Mouse (Mus musculus) cerebellum, adult 11 months (tissue): Measurements from ENCODE around the gene Nfkbib.

Experiments
- DNase-seq: peaks from one replicate; pipeline ENCODE4 v3.0.0; 2022

Gene Nfkbib

DNA sequence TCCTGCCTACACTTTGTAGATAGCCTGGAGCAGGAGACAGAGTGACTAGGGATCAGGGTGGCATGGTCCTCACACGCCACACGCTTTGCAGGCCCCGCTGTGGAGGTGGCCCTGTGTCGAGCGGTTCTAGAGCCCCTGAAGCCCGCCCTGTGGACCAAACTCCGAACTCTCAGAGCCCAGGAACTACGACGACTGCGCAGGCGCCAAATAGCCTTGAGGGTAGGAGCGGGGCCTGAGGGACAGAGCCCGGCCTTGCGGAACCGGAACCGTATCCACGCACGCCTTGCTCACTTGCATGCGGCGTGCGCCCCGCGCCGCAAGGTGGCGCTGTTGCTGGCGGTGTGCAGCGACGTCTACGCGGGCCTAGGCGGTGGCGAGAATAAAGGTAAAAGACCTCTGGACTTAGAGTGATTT, 29.3 kb upstream of the Nfkbib start:
- DNase-seq = peak; percentile 86

DNA sequence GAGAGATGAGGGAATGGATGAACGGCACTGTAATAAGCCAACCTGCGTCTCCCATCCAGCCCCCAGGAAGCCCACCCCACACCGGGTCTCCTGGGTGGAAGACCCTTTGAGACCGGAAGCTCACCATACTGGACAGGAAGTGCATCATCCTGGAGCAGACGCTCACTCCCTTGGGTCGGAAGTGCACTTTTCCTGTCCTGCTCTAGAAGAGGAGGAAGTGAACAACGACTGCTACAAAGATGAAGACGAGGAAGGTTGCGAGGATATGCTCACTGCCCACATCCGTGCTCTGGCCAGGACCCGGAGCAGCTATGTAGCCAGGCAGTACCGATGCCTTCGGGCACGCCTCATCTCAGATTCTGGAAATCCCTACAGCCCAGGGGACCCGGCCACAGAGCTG, 28.5 kb upstream of the Nfkbib start:
- no peak for DNase-seq

DNA sequence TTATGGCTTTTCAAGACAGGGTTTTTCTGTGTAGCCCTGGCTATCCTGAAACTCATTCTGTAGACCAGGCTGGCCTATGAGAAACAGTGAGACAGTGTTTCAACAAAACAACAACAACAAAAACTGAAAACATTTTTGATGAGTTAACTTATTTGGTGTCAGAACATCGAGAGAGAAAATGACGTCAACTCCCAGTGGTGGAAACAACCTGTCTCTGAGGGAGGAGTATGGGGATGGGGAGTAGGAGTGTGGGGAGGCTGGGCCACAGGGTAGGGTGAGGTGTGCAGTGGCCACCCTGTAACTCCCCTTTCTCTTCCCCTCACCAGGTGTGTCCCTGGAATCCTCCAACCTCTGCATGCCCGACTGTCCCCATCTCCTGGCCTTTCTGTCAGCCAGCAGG, 27.2 kb upstream of the Nfkbib start:
- no peak for DNase-seq

DNA sequence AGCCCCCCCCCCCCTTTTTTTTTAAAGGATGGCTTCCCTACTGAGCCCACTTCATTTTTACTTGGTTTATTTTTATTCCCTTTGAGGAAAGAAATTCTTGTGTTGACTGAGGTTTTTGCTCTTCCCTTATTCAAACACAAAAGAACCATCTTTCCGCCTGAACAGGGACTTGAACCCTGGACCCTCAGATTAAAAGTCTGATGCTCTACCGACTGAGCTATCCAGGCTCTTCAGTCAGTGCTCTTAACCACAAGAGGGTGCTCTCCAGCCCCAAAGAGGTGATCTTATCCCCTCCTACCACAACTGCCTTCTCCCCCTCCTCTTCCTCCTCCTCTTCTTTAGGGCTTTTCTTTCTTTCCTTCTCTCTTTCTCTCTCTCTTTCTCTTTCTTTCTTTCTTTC, 26.5 kb upstream of the Nfkbib start:
- no peak for DNase-seq

DNA sequence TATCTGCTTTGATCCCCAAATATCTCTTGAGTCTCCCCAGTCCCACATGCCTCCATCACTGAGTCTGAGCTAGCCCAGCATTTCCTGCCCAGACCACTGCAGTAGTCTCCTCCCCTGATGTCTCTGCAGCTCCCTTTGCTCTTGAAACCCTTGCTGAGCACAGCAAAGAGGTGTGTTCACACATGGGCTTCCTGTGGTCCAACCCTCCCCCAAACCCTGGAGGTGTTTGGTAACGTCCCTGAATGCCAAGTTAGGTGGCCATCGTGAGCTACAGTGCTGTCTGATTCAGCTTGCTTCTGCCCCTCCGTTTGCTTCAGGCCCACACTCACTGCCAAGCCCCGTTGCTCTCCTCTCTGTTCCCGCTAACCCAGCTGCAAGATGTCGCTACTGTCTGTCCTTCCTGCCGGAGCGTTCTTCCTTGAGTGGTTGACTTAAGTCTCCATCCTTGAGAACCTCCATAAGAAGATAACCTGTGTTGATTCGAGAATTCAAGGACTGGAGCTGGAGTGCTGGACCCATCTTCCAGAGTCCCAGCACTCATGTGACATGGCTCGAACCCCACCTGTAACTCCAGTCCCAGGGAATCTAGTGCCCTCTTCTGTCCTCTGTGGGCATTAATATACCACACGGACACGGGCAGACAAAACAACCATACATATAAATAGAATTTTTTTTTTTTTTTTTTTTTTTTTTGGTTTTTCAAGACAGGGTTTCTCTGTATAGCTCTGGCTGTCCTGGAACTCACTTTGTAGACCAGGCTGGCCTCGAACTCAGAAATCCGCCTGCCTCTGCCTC, 25.3 kb upstream of the Nfkbib start:
- DNase-seq = no peak

DNA sequence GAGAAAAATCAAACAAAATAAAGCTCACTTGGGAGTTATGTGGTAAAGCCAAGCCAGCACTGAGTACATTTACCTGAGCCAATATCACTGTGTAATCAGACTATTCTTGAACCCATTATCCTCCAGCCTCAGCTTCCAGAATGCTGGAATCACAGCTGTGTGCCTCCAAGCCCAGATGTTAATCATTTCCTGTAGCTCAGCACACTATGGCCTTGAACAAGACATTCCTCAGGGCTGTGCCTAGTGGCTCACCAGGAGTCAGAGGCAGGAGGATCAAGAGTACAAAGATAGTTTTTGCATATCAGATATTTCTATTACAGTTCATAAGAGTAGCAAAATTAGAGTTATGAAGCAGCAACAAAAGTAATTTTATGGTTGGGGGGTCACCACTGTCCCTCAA, 24.4 kb upstream of the Nfkbib start:
- no peak for DNase-seq

DNA sequence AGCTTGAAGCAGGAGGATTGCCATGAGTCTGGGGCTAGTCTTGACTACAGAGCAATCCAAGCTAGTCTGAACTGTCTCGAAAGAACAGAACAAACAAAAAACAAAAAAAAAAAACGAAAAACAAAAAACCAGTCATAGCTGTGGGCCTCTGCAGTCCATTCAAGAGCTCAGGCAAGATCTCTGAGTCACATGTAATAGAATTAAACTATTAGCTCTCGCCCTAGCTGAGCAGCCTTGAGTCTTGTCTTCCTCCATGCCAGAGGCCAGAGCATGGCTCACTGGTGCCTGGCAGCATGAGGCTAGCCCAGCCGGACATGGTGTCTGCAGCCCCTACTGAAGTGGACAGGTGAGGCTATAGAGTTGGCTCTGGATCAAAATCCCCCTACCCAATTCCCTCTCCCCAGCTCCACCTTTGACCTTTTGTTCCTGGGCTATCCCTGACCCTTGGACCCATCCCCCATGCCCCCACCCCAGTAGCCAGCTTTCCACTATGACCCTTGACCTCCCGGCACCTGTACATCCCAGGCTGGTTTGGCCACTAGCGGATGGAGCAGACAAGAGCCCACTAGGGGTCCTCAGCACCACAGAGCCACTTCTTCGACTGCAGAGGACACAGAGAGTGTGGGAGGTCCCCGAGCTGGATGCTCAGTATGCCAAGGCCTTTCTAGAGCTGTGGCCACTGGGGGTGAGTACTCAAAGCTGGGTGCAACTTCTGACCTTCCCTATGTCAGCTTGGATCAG, 22.9 kb upstream of the Nfkbib start:
- DNase-seq = no peak

DNA sequence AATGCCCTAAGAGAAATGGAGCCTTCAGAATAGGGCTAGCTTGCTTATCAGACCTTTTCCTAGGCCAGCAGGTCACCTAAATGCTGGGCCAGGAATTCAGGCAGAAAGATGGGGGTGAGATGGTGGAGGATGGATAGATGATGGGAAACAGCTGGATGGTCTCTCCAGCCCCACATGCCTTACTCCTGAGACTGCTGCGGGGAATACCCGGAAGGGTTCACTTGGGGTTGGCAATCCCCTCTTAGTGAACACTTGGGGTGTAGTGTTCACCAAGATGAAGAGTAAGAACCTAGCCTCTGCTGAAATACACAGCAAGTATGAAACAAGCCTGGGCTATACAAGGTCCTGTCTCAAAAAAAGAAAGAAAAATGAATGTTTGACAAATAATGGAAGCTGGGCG, 21.9 kb upstream of the Nfkbib start:
- DNase-seq = no peak

DNA sequence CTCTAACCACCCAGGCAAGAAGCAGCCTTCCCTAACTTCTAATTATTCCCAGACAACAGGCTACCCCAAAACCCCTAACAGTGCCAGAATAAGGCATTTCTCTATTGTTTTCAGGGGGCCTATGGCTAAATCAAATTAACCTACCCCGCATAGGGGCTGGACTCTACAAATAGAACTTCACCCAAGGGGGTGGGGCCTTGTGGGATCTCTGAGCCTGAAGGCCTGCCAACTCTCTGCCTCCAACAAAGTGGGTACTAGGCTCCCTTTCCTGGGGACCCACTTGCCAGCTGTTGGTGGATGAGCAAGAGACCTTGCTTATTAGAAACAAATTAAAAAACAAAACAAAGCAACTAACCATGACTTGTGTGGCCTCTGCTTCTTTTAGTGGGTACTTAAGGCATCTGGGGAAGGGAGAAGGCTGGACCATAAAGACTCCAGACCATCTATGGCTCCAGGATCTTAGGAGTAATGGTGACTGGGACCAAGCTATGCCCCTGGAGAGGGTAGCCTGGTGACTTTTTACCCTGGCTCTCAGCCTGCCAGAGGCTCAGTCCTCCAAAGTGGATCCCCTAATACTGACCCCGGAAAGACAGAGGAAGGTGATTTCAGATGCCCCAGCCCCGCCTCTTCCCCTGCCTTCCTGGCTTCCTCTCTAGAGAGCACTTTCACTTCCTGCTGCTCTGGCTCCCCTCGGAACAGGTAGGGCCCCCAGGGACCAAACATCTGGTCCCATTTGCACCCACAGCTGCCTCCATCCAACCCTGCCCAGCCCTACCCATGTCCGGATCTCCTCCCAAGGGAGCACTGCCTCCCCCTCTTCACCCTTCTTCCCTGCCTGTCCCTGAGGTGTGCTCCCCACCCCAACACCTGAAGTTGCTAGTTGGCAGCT, 21.2 kb upstream of the Nfkbib start, which contains the start of gene Rinl:
Rinl (plus strand) TSS at position 663 of the 889 bp plus-strand sequence.
- DNase-seq = no peak

DNA sequence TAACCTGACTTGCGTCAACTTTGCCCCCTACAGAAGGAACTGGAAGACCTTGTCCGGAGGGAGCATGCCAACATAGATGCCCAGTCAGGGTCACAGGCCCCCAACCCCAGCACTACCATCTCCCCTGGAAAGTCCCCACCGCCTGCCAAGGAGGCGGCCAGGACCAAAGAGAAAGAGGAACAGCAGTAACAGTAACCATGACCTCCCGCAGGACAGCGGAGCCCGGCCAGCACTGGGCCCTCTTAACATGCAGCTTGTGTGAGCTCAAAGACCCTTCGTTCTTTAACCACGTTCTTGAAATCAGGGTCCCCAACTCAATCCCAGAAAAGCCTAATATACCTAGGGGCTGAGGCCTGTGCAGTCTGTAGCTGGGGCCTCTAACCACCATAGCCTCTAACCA, 20.6 kb upstream of the Nfkbib start:
- no peak for DNase-seq

DNA sequence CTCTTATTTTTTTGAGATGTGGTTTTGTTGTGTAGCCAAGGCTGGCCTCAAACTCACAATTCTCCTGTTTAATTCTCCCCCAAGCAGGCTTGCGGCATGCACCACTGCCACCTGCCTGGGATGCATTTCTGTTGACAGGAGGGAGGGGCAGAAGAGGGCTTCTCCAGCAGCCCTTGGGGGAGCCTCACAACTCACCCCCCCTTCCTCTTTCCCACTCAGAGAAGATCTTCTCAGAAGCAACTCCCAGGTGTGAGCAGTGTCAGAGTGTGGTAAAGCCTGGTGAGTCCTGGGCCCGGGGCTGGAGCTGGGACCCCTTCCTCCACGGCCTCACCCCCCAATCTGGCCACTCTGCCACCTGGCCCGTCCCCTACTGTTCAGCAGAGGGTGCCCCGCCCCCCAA, 17.8 kb upstream of the Nfkbib start:
- no peak for DNase-seq

DNA sequence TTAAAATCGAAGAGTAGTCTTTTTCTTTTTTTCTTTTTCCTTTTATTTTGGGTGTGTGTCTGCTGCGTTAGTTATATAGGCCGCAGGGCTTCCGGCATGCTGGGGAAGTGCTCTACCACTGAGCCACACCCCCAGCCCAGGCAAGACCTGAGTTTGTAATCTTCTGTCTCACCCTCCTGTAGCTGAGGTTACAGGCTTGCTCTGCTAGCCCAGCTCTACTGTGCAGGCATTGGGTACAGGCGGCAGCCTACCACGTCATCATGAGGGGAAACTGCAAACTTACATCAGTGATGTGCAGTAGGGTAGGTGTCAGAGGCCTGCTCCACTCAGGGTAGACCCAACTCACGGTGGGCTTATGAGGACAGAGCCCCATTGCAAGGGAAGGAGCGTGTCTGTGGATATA, 13.9 kb upstream of the Nfkbib start:
- DNase-seq = no peak

DNA sequence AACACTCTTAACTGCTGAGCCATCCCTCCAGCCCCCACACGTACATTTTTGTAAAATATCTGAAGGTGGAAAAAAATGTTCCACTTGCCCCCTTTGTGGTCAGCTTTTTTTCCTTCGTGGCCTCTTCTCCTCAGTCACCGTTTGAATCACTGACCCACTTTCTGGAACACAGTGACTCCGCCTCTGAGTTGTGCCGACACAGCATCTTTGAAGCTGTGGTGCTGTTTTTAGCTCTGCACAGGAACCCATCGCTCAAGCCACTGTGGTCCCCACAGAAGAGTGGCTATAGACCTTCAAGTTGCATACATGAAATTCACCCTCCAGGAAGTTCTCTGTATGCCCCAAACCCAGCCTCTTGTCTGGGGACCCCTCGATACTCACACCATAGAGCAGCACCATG, 13.5 kb upstream of the Nfkbib start:
- DNase-seq = no peak

DNA sequence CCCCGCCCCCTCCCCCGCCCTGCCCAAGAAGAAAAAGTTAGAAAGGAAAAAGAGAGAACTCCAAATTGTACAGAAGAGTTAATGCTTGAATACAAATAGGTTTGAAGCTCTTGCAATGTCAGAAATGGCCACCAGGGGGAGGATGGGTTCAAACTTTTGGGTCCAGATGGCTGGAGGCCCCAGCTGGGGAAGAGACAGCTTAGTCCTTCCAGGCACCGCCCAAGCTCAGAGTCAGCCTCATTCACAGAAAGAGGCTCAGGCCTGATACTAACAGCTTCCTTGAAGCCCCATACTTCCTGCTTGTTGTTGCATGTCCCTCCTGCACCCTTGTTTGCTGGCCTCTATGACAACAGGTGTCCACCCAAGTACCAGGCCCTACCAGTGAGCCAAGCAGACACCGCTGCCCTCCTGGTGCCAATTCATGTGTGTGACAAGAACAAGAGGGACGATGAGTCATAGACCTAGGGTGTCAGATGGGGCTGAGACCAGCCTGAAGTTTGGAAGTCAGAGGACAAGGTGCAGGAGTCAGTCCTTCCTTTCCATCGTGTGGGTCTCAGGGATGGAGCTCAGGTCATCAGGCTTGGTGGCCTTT, 12.9 kb upstream of the Nfkbib start:
- DNase-seq = peak; percentile 86

DNA sequence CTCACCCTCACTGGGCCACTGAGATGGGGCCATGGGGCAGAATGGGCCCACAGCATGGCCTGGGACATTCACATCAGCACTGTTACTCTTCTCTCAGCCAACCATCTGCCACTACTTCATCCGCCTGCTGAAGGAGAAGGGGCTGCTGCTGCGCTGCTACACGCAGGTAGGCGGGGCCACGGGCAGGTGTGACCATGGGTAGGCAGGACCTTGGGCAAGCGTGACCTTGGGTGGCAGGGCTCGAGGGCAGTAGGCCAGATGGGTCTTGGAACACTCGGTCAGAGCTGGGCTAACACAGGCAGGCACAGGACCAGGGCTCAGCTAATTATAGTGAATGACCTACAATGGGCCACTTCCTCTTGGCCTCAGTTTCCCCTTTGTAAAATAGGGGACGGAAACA, 11.5 kb upstream of the Nfkbib start:
- DNase-seq = no peak

DNA sequence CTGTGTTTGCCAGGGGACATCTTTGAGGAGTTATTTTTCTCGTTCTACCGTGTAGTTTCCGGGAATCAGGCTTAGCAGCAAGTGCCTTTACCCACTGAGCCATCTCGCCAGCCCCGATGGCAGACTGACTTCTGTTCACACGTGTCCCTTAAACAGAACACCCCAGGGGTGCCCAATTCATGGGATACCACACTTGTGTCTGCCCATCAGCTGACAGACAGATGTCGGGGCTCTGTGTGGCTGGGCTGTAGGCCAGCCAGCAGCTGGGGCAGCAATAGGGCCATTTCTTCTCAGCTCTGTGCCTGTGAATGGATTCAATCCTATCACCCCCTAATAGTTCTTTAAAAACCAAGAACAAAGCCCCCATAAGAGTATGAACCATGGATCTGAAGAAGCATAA, 7.8 kb upstream of the Nfkbib start:
- DNase-seq = no peak

DNA sequence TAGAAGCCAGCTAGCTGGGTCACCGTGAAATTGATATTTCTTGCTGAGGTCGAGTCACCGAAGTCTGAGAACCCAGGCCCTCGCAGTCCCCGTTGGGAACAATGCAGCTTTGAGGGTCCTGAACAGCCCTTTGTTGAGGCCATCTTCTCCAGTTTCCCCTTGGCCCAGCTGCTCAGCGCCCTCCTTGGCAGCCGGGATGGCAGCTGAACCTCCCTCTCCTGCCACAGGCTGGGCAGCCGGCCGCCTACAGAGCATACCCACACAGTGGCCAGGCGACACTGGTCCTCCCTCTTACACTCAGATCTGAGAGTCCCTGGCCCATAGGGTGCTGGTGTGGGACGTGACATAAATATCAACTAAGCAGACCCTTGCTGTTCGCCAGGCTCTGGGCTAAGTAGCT, 6.9 kb upstream of the Nfkbib start:
- no peak for DNase-seq

DNA sequence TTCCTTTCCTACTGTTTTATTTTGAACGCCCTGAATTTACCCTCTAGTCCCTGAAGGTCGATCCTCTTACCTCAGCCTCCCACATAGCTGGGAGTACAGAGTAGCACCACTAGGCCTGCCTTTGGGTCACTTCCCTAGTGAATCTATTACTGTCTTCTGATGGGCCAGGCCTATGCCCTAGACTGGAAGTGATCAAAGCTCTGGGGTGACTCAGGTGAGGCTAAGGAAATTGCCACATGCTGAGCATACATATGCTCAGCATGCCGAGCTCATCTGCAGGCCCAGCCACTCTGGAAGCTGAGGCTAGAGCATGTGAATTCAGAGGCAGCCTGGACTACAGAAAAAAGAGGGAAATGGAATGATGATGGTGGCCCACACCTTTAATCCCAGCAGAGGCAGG, 5.9 kb upstream of the Nfkbib start:
- no peak for DNase-seq

DNA sequence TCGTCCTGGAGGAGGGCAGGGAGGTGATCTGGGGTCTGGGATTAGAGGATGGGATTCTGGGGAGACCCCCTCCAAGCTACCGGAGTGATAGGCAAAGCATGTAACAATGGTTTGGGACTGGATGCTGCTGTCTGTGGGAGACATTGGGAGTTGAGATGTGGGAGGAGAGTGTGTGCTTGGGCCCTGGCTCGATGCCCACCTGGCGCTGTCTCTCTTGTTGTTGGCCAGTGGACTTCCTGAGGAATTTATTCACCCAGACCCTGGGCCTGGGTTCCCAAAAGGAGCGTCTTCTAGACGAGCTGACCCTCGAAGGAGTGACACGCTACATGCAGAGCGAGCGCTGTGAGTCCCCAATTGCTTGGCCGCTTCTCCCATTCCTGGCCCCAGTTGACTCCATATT, 4.6 kb upstream of the Nfkbib start:
- no peak for DNase-seq

DNA sequence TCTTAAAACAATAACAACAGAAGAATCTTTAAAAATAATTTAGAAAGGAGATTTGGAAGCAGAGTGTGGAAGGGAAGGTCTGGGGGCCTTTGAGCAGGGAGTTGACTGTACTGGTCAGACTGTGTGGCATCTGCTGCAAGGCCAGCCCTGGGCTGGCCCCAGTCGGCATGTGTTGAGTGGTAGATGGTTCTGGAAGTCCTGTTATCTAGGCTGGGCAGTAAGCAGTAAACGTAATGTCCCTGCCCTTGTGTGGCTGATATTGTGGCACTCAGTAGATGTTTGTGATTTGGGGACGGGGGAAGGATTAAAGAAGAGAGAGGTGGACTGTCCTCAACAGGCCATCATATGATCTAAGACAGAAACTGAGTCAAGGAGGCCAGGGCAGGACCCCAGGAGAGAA, 3.0 kb upstream of the Nfkbib start:
- DNase-seq = no peak

DNA sequence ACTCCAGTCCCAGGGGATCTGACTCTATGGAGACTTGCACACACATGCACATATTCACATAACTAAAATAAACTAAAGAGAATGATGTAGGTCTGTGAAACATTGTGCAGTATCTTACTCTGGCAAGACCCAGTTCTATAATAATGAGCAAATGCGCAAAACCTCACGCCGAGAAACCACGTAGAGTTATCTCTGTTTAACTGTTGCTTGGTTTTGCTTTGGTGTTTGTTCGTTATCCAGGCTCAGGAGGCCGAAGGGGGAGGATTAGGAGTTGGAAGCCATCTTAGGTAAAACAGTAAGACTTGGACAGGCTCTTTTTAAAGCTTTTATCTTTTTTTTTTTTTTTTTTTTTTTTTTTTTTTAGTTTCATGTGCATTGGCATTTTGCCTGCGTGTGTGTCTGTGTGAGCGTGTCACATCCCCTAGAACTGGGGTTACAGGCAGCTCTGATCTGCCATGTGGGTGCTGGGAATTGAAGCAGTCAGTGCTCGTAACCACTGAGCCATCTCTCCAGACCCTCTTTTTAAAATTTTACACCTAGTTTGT, 2.2 kb upstream of the Nfkbib start:
- no peak for DNase-seq

DNA sequence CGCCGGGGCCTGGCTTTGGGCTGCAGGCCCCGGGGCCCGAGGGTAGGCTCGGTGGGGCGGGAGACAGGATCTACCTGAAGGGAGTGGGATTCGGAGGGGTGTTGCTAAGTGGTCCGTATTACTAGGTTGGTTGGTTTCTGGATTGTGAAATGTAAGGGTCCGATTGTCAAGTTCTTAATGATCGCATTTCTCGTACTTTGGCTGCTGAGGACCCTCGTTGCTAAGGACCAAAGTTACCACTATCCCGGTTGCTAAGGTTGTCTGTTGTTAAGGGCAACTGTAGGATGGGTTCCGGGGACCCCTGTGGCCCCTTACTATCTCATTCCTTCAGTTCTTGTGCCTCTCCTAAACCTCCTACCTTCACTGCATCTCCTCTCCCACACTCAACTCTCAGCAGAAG, 402 bp downstream of the Nfkbib start:
- no peak for DNase-seq
